Mouse (Mus musculus) hindbrain, embryonic 11.5 days (tissue): Measurements from ENCODE around the gene Palm2. TPM values are rescaled to one million over a fixed set of nuclear protein-coding genes. Genes with fewer than 3 reads are reported as not detected.
A peak's percentile ranks its signal among the peaks of the same experiment; 100 is the strongest.

Experiments
- ATAC-seq: fragments of 200-750 bp; cut with Nextera tagmentation; 2 replicates; pipeline ENCODE4 v1.8.0; 2017; ENCODE audit warnings: mild to moderate bottlenecking, moderate TSS enrichment, moderate library complexity; ENCODE audit not compliant: low FRiP score
- DNase-seq: peaks from one replicate; pipeline ENCODE4 v3.0.0-alpha.2; 2015; ENCODE audit warnings: low spot score
- H3K27ac ChIP-seq: fragments of 300-500 bp; sonication (generic); 2 replicates; pipeline ENCODE4 v1.5.1; 2014; ENCODE audit warnings: mild to moderate bottlenecking, low read depth, low read length
- H3K27me3 ChIP-seq: fragments of 300-500 bp; sonication (generic); 2 replicates; pipeline ENCODE4 v1.6.1; 2014; ENCODE audit warnings: mild to moderate bottlenecking, low read length, moderate library complexity, mixed read lengths; ENCODE audit not compliant: control insufficient read depth, insufficient read depth
- H3K36me3 ChIP-seq: fragments of 300-500 bp; sonication (generic); 2 replicates; pipeline ENCODE4 v1.6.1; 2014; ENCODE audit warnings: mild to moderate bottlenecking, low read length, moderate library complexity, mixed read lengths; ENCODE audit not compliant: control insufficient read depth, insufficient read depth
- H3K4me1 ChIP-seq: fragments of 300-500 bp; sonication (generic); replicated peaks from 2 replicates; pipeline ENCODE4 v1.6.1; 2014; ENCODE audit warnings: low read length, mixed read lengths; ENCODE audit not compliant: control insufficient read depth, insufficient read depth
- H3K4me2 ChIP-seq: fragments of 300-500 bp; sonication (generic); replicated peaks from 2 replicates; pipeline ENCODE4 v1.6.1; 2014; ENCODE audit warnings: mild to moderate bottlenecking, low read depth, low read length
- H3K4me3 ChIP-seq: fragments of 300-500 bp; sonication (generic); 2 replicates; pipeline ENCODE4 v1.5.1; 2014; ENCODE audit warnings: low read depth, low read length
- H3K9ac ChIP-seq: fragments of 300-500 bp; sonication (generic); 2 replicates; pipeline ENCODE4 v1.6.1; 2014; ENCODE audit warnings: low read depth, low read length
- H3K9me3 ChIP-seq: fragments of 300-500 bp; sonication (generic); 2 replicates; pipeline ENCODE4 v1.6.1; 2016; ENCODE audit warnings: low read length; ENCODE audit not compliant: control insufficient read depth
- WGBS: fragments of 180-500 bp; shearing (Covaris S2); extraction: QIAGEN DNeasy Blood & Tissue Kit; methylation state at CpG from one replicate; pipeline ENCODE4 v1.1.7; 2014; 5-methylcytosine and 5-hydroxymethylcytosine counted together
- polyA plus RNA-seq: library from polyadenylated mRNA; unstranded; fragments of >200 nt; fragmentation: Nextera tagmentation; extraction: Ambion mirVana; gene quantifications from 2 replicates; pipeline ENCODE4 v1.2.1, GENCODE M21; 2014

Palm2 gene
- polyA plus RNA-seq, 1 experiment from 2014 or later: 3.6 TPM

DNA sequence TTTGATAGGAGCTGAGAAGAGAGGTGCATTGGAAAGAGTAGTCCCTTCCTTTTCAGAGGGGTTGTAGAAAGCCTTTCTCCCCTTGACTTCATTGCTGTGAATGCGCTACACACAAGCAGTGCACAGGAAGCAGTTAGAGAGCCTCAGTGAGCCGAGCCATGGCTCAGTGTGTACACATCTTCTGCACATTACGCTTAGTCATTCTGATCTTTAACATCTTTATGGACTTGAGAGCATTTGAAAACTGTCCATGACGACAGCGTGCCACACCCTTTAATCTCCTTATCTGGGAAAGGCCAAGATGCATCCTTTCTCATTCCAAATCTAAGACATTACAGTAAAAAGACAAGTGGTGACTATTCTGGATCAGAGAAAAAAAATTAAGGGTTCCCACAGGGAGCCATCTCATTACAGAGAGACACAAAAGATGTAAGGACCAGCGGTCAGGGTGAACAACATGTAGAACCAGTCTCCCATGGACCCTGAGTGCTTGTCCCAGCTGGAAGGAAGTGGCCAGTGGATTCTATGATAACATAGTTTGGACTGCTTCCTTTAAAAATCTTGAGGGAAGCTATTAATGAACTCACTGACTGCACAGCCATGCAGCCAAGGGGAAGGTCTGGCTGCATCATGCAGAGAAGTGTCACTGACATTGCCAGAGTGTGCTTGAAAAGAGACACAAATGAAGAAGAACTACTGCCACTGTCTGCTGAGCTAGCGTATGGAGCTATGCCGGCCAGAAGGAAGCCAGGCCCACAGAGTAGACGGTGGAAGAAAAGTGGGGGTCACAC lies 91.4 kb downstream of the Palm2 start:
- Histone ChIP-seq H3K4me3 (no peak overlapping the region), H3K36me3 (no peaks in the 10 kb centered on the region), H3K9ac (no peak overlapping the region), H3K27ac (no peak overlapping the region), H3K4me1 (no peaks in the 10 kb centered on the region), H3K9me3 (no peaks in the 10 kb centered on the region), H3K4me2 (no peak overlapping the region), H3K27me3 (no peaks in the 10 kb centered on the region)
- WGBS: 83% methylated on average over 9 of the region's 9 CpGs
- no peak for DNase-seq
- no peak for ATAC-seq

GRCm38 (mm10) chr4:57528296-57528695 lies 94.2 kb downstream of the Palm2 start:
- ATAC-seq (no peak), DNase-seq (no peak)
- no peaks in the 10 kb centered on the region for H3K4me1 ChIP-seq
- no peak overlapping the region for H3K4me2 ChIP-seq
- H3K36me3 ChIP-seq: no peaks in the 10 kb centered on the region
- H3K9me3 ChIP-seq: no peaks in the 10 kb centered on the region
- no peak overlapping the region for H3K9ac ChIP-seq
- H3K27me3 ChIP-seq: no peaks in the 10 kb centered on the region
- H3K27ac ChIP-seq: no peak overlapping the region
- H3K4me3 ChIP-seq: no peak overlapping the region

DNA sequence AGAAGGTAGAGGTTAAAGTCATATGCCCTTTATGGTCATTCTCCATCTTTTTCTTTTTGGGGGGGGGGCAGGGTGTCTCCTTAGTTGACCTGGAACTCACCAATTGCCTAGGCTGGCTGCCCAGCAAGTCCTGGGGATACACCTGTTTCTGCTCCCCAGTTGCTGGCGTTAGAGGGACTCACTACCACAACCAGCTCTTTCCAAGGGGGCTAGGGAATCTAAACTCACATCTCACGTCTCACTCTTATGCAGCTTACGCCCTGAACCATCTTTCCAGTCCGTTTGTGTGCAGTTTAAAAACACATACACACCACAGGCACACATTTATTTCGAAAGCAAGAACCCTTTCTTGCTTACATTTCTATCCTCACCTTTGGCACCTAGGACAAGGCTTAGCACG lies 99.6 kb downstream of the Palm2 start:
- Histone ChIP-seq H3K36me3 (no peaks in the 10 kb centered on the region), H3K9ac (no peak overlapping the region), H3K4me2 (no peak overlapping the region), H3K27me3 (no peaks in the 10 kb centered on the region), H3K9me3 (no peaks in the 10 kb centered on the region), H3K27ac (no peak overlapping the region), H3K4me1 (no peaks in the 10 kb centered on the region), H3K4me3 (no peak overlapping the region)
- WGBS: 86% methylated on average over 6 of the region's 6 CpGs
- DNase-seq (no peak), ATAC-seq (no peak)

DNA sequence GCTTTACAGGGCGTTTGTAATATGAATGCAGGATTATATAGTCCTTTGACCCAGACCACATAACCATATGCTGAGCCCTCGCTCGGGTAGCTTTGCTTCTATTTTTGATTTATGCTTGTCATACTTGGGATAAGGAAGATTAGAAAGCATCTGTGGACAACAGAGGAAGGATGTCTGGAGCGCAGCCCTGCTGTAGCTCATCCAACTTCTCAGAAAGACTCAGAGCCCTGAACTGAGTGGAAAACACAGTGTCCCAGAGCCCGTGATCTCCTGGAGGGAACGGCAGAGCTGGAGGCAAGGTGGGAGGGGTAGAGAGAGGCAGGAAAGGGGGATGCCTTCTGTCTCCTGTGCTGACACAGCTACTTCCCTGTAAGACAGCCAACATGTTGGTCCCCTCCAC lies 100.2 kb downstream of the Palm2 start:
- H3K36me3 ChIP-seq: no peaks in the 10 kb centered on the region
- WGBS: 76% methylated on average over 6 of the region's 6 CpGs
- DNase-seq (no peak), ATAC-seq (no peak)
- no peak overlapping the region for H3K27ac ChIP-seq
- H3K4me3 ChIP-seq: no peak overlapping the region
- no peak overlapping the region for H3K4me2 ChIP-seq
- H3K4me1 ChIP-seq: no peaks in the 10 kb centered on the region
- H3K9ac ChIP-seq: no peak overlapping the region
- H3K9me3 ChIP-seq: no peaks in the 10 kb centered on the region
- H3K27me3 ChIP-seq: no peaks in the 10 kb centered on the region

- ATAC-seq (no peak), DNase-seq (no peak)
- no peak overlapping the region for H3K4me2 ChIP-seq
- H3K4me1 ChIP-seq: no peaks in the 10 kb centered on the region
- no peak overlapping the region for H3K4me3 ChIP-seq
- H3K27ac ChIP-seq: no peak overlapping the region
- H3K27me3 ChIP-seq: no peaks in the 10 kb centered on the region
- WGBS: 90% methylated on average over 4 of the region's 4 CpGs
- H3K9me3 ChIP-seq: no peaks in the 10 kb centered on the region
- no peak overlapping the region for H3K9ac ChIP-seq
- H3K36me3 ChIP-seq: no peaks in the 10 kb centered on the region
These were observed 101.0 kb downstream of the Palm2 start for GRCm38 (mm10) chr4:57535087-57535486.

- H3K9me3 ChIP-seq: no peaks in the 10 kb centered on the region
- no peak overlapping the region for H3K27ac ChIP-seq
- H3K4me3 ChIP-seq: no peak overlapping the region
- H3K27me3 ChIP-seq: no peaks in the 10 kb centered on the region
- no peak overlapping the region for H3K9ac ChIP-seq
- 27% methylated on average over 4 of the region's 4 CpGs for WGBS
- no peaks in the 10 kb centered on the region for H3K36me3 ChIP-seq
- DNase-seq: no peak
- no peak overlapping the region for H3K4me2 ChIP-seq
- no peak for ATAC-seq
- H3K4me1 ChIP-seq: no peaks in the 10 kb centered on the region
These were observed 104.1 kb downstream of the Palm2 start for GRCm38 (mm10) chr4:57538029-57538688.

DNA sequence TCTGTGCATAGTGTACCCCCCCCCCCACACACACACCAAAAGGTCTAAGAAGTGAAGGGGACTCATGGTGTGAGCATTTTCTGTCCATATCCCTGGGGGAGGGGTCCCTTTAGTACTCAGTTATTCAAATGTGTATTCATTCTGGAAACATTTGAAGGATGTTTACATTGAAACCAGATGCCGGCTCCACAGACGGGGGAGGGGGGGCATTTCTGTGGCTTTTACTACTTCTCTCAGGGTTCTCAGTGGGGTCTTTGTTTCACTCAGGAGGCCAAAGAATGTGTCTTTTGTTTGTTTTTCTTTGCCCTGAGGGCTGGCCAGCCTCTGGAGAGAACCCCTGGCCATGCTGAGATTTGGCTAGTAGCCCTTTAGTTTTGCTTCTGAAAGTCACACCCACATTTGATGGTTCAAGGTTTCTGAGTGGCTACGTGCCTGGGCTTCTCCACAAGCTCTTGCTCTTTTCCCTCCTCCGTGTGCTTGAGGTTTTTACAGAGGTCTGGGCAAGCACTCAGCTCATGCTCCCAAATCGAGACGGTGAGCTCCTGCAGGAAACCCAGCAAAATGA lies 109.7 kb downstream of the Palm2 start:
- Histone ChIP-seq H3K9ac (no peak overlapping the region), H3K4me3 (no peak overlapping the region), H3K9me3 (no peaks in the 10 kb centered on the region), H3K27me3 (no peaks in the 10 kb centered on the region), H3K27ac (peak overlapping the region; percentile 63), H3K4me1 (0 out of 2 replicates have a peak, but pooled peaks cover 2% of the 10 kb centered on the region), H3K36me3 (no peaks in the 10 kb centered on the region), H3K4me2 (no peak overlapping the region)
- WGBS: 3% methylated on average over 6 of the region's 6 CpGs
- DNase-seq: peak; percentile 74
- peak; percentile 78 for ATAC-seq

DNA sequence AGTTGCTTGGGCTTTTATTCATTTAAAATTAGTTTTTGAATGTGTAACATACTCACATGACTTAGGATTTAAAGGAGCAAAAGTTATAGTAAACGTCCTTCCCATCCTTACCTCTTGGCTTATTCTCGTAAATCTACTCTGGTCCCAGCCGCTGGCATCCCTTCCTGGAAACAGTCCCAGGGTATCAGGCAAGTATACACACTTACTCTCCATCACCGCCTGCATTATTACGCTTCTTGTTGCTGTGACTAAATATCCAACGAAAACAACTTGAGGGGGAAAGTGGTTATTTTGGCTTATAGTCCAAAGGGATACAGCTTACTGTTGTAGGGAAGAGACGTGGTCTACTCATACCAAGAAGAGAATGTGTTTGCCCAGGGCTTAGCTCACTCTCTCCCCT lies 113.7 kb downstream of the Palm2 start:
- 97% methylated on average over 7 of the region's 7 CpGs for WGBS
- Histone ChIP-seq H3K27ac (no peak overlapping the region), H3K9me3 (no peaks in the 10 kb centered on the region), H3K4me1 (0 out of 2 replicates have a peak, but pooled peaks cover 2% of the 10 kb centered on the region), H3K4me3 (no peak overlapping the region), H3K9ac (no peak overlapping the region), H3K36me3 (no peaks in the 10 kb centered on the region), H3K4me2 (no peak overlapping the region), H3K27me3 (no peaks in the 10 kb centered on the region)
- DNase-seq (no peak), ATAC-seq (no peak)

DNA sequence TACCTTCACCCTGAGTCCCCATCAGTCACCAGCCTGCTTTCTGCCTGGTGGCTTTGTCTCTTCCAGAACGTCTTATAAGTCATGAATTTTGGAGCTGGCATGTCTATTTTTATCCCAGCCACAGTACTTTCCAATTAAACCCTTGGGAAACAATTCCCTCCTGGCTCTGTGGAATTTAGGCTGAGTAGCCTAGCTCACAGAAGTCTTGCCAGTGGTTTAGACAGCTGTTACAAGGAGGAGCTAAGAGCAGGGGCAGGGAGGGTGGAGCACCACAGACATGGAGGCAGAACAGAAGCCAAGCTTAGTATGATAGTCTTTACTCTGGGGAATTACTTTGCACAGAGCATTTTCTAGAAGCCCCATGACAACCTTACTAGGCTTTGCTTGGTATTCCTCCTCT lies 116.2 kb downstream of the Palm2 start:
- Histone ChIP-seq H3K4me3 (no peak overlapping the region), H3K9ac (no peak overlapping the region), H3K9me3 (no peaks in the 10 kb centered on the region), H3K4me2 (no peak overlapping the region), H3K27ac (no peak overlapping the region), H3K27me3 (no peaks in the 10 kb centered on the region), H3K4me1 (no peaks in the 10 kb centered on the region), H3K36me3 (no peaks in the 10 kb centered on the region)
- no peak for ATAC-seq
- no peak for DNase-seq
- WGBS: 33% methylated on average over 1 of the region's 1 CpGs
